Mouse (Mus musculus) ES-Bruce4 (cell line): ENCODE measurements around the gene Rxylt1. TPM values are rescaled to one million over a fixed set of nuclear protein-coding genes. Genes with fewer than 3 reads are reported as not detected.

ENCODE experiments used
- H3K27ac ChIP-seq: 2 replicates; pipeline ENCODE4 v1.5.1; 2012; ENCODE audit warnings: low read length, inconsistent platforms; ENCODE audit not compliant: insufficient read depth
- H3K27me3 ChIP-seq: 2 replicates; pipeline ENCODE4 v1.6.1; 2012; ENCODE audit warnings: mild to moderate bottlenecking, low read length, inconsistent platforms; ENCODE audit not compliant: control insufficient read depth, poor library complexity, insufficient read depth, severe bottlenecking
- H3K36me3 ChIP-seq: 2 replicates; pipeline ENCODE4 v1.6.1; 2012; ENCODE audit warnings: inconsistent platforms, mild to moderate bottlenecking, low read length, moderate library complexity; ENCODE audit not compliant: control insufficient read depth, poor library complexity, insufficient read depth, severe bottlenecking
- H3K4me1 ChIP-seq: one replicate; pipeline ENCODE4 v1.8.1; 2011; ENCODE audit warnings: low read length; ENCODE audit not compliant: control insufficient read depth, insufficient read depth
- H3K4me3 ChIP-seq: 2 replicates; pipeline ENCODE4 v1.5.1; 2011; ENCODE audit warnings: low read depth, mild to moderate bottlenecking, low read length
- H3K9ac ChIP-seq: 2 replicates; pipeline ENCODE4 v1.6.1; 2012; ENCODE audit warnings: low read depth, mild to moderate bottlenecking, inconsistent platforms; ENCODE audit not compliant: poor library complexity, severe bottlenecking
- H3K9me3 ChIP-seq: replicated peaks from 2 replicates; pipeline ENCODE4 v1.6.1; 2012; ENCODE audit warnings: mild to moderate bottlenecking, low read length, inconsistent platforms; ENCODE audit not compliant: control insufficient read depth, poor library complexity, insufficient read depth, severe bottlenecking
- CTCF ChIP-seq: IDR thresholded peaks from one replicate; pipeline ENCODE4 v1.8.1; 2011; ENCODE audit warnings: low read depth, low read length
- EP300 ChIP-seq: IDR thresholded peaks from 2 replicates; pipeline ENCODE4 v1.6.1; 2011; ENCODE audit warnings: low read depth, low read length; ENCODE audit not compliant: insufficient read depth
- POLR2A ChIP-seq: IDR thresholded peaks from one replicate; pipeline ENCODE4 v1.8.1; 2011; ENCODE audit warnings: low read length; ENCODE audit not compliant: insufficient read depth
- polyA plus RNA-seq: library from polyadenylated mRNA; stranded (reverse); fragments of >200 nt; gene quantifications from 2 replicates; pipeline ENCODE4 v1.2.4, GENCODE M21; 2011; ENCODE audit warnings: low read depth; ENCODE audit not compliant: missing spikeins, insufficient read depth, insufficient read length

Rxylt1 gene
- polyA plus RNA-seq, 1 experiment = 63.7 TPM

GRCm38 (mm10) chr10:122046904-122047726 lies 50.1 kb downstream of the Rxylt1 start, which contains the start of gene Srgap1:
Gene Srgap1 (minus strand): TSS chr10:122047315.
- H3K27me3 ChIP-seq = no peaks in the 10 kb centered on the region
- H3K9ac ChIP-seq = peak within 1 kb of the TSS; percentile 85
- no peak within 1 kb of the TSS for H3K27ac ChIP-seq

GRCm38 (mm10) chr10:122046511-122046903 lies 50.7 kb downstream of the Rxylt1 start:
- H3K27ac ChIP-seq = no peak overlapping the region
- TF ChIP-seq CTCF = no peak
- TF ChIP-seq EP300 = no peak
- TF ChIP-seq POLR2A = no peak

More at GRCm38 (mm10) chr10:122046904-122047726, 50.1 kb downstream of the Rxylt1 start, which contains the start of gene Srgap1:
- no peaks in the 10 kb centered on the region for H3K4me1 ChIP-seq
- TF ChIP-seq EP300 = peak; percentile 49; the same call in 1 of the 2 replicates
- TF ChIP-seq CTCF = no peak
- no peaks in the 10 kb centered on the region for H3K9me3 ChIP-seq
- H3K4me3 ChIP-seq = peak within 1 kb of the TSS; percentile 88
- no peaks in the 10 kb centered on the region for H3K36me3 ChIP-seq

GRCm38 (mm10) chr10:122045946-122046345 lies 51.2 kb downstream of the Rxylt1 start:
- Histone ChIP-seq H3K9me3 (no peaks in the 10 kb centered on the region), H3K27me3 (no peaks in the 10 kb centered on the region), H3K4me3 (no peak overlapping the region), H3K9ac (no peak overlapping the region), H3K4me1 (no peaks in the 10 kb centered on the region), H3K36me3 (no peaks in the 10 kb centered on the region), H3K27ac (no peak overlapping the region)
- TF ChIP-seq CTCF = no peak
- TF ChIP-seq EP300 = no peak
- no peak for TF ChIP-seq POLR2A

More at GRCm38 (mm10) chr10:122046511-122046903, 50.7 kb downstream of the Rxylt1 start:
- H3K27me3 ChIP-seq = no peaks in the 10 kb centered on the region
- no peaks in the 10 kb centered on the region for H3K4me1 ChIP-seq
- H3K9ac ChIP-seq = 0 out of 2 replicates have a peak overlapping the region, but pooled peaks have one; percentile 85
- peak overlapping the region; percentile 88 for H3K4me3 ChIP-seq
- H3K36me3 ChIP-seq = no peaks in the 10 kb centered on the region
- no peaks in the 10 kb centered on the region for H3K9me3 ChIP-seq

- 0 out of 2 replicates have a peak, but pooled peaks cover 2% of the 10 kb centered on the region for H3K9me3 ChIP-seq
- no peaks in the 10 kb centered on the region for H3K36me3 ChIP-seq
- no peak overlapping the region for H3K9ac ChIP-seq
- H3K27ac ChIP-seq = no peak overlapping the region
- TF ChIP-seq CTCF (no peak), POLR2A (no peak), EP300 (no peak)
- H3K4me3 ChIP-seq = no peak overlapping the region
- H3K27me3 ChIP-seq = no peaks in the 10 kb centered on the region
- no peaks in the 10 kb centered on the region for H3K4me1 ChIP-seq
Observed at GRCm38 (mm10) chr10:122044926-122045325, 52.2 kb downstream of the Rxylt1 start.

- Histone ChIP-seq H3K27me3 (no peaks in the 10 kb centered on the region), H3K9ac (no peak overlapping the region), H3K27ac (no peak overlapping the region), H3K36me3 (no peaks in the 10 kb centered on the region), H3K4me3 (no peak overlapping the region), H3K4me1 (no peaks in the 10 kb centered on the region), H3K9me3 (0 out of 2 replicates have a peak, but pooled peaks cover 2% of the 10 kb centered on the region)
- no peak for TF ChIP-seq EP300
- TF ChIP-seq CTCF = peak; percentile 74
- TF ChIP-seq POLR2A = no peak
Observed at GRCm38 (mm10) chr10:122040372-122040771, 56.8 kb downstream of the Rxylt1 start.

- no peak overlapping the region for H3K27ac ChIP-seq
- no peaks in the 10 kb centered on the region for H3K27me3 ChIP-seq
- no peaks in the 10 kb centered on the region for H3K4me1 ChIP-seq
- TF ChIP-seq EP300 = no peak
- no peak for TF ChIP-seq CTCF
- TF ChIP-seq POLR2A = no peak
- H3K9me3 ChIP-seq = 0 out of 2 replicates have a peak, but pooled peaks cover 2% of the 10 kb centered on the region
- no peaks in the 10 kb centered on the region for H3K36me3 ChIP-seq
- no peak overlapping the region for H3K4me3 ChIP-seq
- H3K9ac ChIP-seq = no peak overlapping the region
Observed at GRCm38 (mm10) chr10:122039566-122039965, 57.6 kb downstream of the Rxylt1 start.
